Mouse (Mus musculus) v-Abl transformed pro-B cells (cell line): Measurements from ENCODE around the gene Olfr18.
"Not testable (repeated sequence)": the region's sequence is repeated elsewhere in the genome, so short reads cannot be mapped to it uniquely, and the experiment has no call there.

Source experiments
- in situ Hi-C, 2 experiments: fragments of 400-800 bp; cut with MboI; formaldehyde crosslinking; loops; one replicate each; pipeline ENCODE4 v1.15.1; 2025; ENCODE audit not compliant: unreplicated experiment in 2 of 2

Gene Olfr18

DNA sequence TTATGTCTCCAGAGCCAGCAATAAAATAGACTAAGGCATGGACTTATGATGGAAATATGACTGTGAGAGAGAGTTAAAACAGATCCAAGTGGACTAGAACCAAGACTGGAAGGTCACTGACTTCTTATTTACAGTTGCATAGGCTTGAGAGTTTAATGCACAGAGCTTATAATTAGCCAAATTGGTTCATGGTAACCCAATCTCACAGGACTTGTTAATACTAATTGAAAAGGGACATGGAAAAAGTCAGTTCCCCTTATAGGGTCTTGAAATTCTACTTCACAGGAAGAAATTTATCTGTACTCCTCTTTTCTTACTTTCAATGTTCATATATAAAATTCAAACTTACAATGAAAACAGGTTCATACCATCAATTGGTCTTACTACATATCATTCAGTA lies at the start of gene Olfr18:
Gene Olfr18 (minus strand): TSS at position 101 of the 400 bp plus-strand sequence.
- in situ Hi-C loops, result no loop called here

DNA sequence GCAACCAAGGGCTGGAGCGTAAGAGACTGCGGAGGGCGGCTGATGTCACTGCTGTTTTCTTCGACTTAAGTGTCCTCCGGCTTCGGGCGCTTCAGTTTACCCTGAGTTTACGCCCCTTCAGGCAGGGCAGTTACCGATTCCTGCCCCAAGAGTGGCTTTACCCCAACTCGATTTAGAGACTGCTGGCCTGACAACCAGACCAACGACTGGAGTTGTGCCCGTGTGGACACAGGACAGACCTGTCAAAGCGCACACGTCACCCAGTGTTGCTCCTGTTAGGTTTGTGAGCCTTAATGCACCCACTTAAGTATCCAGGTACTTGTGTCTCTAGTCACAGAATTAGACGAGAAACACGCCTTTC lies 49.4 kb upstream of the Olfr18 start:
- in situ Hi-C loops, result loop anchor here in 1 of 2 experiments (25.0 kb wide), 1 partner anchor 748 kb away; no protein-coding TSS in a partner anchor

DNA sequence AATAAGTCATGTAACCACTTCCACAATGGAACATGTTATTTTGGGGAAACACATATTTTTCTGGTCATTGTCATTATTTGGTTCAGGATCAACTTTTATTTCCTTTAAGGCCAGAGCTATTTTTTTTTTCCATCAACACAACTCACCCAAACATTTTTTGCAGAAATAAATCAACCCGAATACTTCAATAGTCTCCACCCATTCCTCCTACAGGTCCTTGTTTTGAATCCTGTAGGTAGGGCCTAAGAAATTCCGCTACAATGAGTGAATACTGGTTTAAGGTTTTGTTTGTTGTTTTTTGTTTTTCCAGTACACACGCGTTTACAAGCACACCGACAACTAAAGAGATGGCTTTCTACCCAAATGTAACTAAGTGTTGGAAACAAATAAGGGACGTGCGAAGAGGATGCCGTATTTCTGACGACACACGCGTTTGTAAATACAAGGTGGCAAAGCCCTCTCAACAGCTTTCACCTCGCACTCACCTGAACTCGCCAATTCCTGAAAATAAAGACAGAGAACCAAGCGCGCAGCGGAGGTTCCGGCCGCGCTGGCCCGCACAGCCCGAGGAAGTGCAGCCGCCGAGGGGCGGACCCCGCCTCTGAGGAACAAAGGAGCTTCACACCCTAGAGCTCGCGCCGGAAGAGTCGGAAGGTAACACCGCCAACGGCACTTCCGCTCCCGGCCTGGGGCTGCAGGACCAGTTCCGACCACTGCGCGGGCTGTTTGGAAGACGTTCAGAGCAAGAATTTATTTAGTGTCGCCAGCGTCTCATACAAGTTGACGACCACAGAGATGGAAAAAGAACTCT lies 48.8 kb upstream of the Olfr18 start, which contains the start of gene Zfp560:
Gene Zfp560 (minus strand): TSS at position 646 of the 811 bp plus-strand sequence.
- in situ Hi-C loops, result loop anchor here in 1 of 2 experiments (25.0 kb wide), 1 partner anchor 747 kb away; no protein-coding TSS in a partner anchor

DNA sequence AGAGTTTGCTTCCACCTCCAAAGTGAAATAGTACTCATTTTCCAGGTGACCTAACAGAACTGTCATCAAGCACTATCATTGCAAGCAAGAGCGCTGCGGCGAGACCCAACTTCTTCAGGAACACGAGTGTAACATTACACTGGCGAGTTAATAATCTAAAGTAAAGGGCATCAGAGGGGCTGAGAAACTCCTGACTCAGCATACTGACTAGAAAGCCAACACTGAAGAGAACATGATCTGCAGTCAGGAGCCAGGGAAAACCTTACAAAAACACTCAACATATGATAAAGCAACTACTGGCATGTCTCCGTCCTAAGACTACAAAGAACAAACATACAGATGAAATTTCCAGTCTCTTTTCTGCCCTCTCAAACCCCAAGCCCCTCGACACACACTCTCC lies 47.8 kb upstream of the Olfr18 start:
- in situ Hi-C loops, result loop anchor here in 1 of 2 experiments (25.0 kb wide), 1 partner anchor 746 kb away; no protein-coding TSS in a partner anchor

DNA sequence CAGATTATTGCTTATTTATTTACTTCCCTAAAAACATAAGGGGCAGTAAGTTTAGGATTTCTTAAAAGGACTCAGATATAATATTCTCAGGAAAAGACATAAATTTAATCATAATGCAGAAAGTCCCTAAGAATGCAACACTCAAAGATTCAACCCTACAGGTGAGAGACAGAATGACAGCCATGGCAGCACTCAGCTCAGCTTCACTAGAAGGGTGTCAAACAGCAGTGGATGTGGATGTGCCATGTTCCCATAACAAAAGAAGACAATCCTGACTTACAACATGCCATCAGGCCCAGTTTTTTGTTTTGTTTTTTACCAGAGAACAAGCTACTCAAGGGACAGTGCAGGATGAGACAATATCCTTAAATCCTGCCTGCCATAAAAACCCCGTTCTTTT lies 38.8 kb upstream of the Olfr18 start:
- in situ Hi-C loops, result loop anchor here in 1 of 2 experiments (25.0 kb wide), 1 partner anchor 737 kb away; no protein-coding TSS in a partner anchor

DNA sequence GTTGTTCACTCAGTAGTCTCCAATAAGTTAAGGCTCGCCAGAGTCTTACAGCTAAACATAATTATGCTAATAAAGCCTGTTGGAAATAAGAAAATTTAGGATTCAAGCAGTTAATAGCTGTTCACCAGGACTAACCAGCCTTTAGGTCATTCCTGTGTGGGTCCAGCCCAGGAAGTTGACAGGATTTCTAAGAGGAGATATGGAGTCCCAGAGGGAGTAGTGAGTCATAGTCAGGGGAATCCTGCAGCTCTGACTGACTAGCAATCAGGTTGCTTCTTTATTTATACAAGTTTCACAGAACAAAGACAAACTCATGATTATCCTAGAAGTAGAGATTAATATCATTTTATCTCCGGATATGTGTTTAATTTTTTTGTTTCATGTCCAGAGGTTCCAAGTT lies 31.4 kb upstream of the Olfr18 start:
- in situ Hi-C loops, result no loop called here

DNA sequence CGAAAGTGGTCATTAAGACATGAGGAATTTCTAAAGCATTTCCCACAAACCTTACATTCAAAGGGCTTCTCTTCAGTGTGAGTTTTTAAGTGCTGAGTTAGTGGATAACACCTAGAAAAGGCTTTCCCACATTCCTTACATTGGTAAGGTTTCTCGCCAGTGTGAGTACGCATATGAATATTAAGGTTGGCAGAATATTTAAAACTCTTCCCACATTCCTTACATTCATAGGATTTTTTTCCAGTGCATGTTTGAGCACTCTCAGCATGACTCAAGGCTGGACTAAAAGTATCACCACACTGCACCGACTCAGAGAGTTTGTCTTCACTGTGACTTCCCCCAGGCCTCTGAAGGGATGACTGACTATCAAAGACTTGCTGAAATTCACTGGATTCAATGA lies 12.6 kb upstream of the Olfr18 start:
- in situ Hi-C loops, result no loop called here

DNA sequence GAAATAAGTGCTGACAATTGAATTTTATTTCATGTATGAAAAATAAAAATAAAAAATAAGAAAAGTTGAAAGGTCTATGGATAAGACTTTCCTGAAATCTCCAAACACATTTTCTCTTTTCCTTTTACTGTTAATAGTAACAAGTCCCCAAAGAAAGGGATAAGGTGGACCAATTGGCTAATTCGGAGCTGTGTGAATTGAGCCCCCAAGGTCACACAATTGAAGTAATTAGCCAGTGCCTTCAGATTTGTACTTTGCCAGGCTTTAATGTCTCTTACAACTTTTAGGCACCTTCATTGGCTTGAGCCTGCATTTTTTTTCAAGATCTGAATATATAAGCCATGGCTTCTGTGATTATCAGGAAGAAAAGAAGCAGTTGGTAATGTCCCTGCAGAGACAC lies 37.7 kb downstream of the Olfr18 start, which contains the start of gene Olfr873:
Gene Olfr873 (plus strand): TSS at position 301 of the 400 bp plus-strand sequence.
- in situ Hi-C loops, result no loop called here

DNA sequence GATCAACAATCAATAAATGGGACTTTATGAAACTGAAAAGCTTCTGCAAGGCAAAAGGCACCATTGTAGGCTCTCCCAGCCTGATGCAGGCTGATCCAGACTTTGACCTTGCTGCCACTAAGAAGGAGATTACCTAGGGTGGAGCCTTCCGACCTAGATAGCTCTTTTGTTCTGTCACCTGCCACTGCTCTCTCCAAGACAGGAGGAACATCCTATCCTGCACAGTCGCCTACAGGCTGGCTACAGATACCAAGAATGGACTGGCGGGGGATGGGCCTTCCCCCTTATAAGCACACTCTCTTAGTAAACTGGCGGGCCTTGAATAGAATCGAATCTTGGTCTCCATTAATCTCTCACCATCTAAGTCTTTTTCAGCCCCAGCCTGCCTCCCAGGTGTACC lies 40.3 kb downstream of the Olfr18 start:
- in situ Hi-C loops, result not testable (repeated sequence)

DNA sequence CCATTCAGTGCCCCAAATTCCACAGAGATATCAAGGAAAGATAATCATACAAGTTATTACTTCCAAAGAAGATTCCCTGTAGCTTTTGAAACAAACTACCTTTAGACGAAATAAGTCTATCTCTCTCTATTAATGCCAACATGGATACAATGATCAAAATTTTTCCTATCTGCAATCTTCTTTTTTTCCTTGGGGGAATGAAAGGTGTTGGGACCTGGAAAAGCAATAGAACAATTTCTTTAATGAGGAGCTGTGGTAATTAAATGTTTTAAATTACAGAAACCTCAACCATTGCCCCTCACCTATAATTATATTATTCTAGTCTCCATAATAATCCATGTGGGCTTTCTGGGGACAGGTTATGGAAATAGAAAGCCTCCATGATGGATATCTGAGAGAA lies 53.8 kb downstream of the Olfr18 start, which contains the start of gene Olfr39:
Gene Olfr39 (plus strand): TSS at position 301 of the 400 bp plus-strand sequence.
- in situ Hi-C loops, result no loop called here
